Mouse (Mus musculus): ENCODE results near the gene Zfp593.
A peak's percentile ranks its signal among the peaks of the same experiment; 100 is the strongest.

Gene Zfp593

DNA sequence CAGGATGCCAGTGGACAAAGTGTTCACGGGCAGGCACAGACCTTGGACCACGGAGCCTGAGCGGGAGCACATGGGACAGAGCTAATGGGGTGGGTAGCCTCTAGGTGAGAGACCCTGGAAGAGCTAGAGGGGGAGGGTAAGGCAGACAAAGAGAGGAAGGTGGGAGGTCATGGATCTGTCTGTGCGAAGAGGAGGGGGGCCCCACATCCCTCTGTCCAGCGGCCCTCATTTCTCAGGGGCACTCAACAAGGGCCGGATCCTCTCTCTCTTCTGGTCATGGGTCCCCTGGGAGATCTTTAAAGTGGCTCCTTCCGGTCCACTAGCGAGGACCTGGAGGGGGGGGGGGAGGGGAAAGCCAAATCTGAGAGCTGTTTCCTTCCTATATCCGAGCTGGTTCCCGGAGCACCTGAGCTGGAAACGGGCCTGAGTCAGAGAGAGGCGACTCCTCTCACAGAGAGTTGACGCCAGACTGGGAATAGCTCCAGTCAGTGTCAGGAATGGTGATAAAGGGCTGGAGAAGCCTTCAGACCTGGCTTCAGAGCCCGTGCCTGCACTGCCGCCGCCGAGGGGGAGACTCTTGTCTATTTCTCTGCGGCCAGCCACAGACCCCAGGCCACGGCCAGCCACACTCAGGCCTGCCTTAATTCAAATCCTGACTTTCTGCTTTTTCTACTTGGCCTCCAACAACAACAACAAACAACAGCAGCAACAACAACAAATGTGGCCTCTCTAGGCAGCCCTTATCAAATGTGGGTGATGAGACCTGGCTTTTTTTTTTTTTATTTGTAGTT lies 11.2 kb upstream of the Zfp593 start:
- DNase-seq = no peak

DNA sequence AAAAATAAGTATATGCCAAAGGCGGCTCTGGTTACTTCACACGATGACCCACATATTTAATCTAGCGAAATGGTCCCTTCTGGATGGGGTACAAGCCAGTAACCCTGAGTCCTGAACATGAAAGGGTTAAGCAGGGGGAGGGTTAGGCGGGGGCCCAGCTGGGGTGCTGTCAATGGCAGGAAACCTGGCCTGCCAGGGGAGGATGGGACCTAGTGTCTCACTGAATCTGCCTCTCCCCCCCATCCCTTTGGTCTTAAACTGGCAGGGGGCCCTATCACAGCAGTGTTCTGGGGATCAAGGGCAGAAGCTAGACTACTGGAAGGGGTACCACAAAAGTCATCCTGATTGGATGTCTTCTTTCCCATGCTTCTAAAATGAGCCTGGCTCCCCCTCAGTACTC lies 10.5 kb upstream of the Zfp593 start:
- DNase-seq = no peak

DNA sequence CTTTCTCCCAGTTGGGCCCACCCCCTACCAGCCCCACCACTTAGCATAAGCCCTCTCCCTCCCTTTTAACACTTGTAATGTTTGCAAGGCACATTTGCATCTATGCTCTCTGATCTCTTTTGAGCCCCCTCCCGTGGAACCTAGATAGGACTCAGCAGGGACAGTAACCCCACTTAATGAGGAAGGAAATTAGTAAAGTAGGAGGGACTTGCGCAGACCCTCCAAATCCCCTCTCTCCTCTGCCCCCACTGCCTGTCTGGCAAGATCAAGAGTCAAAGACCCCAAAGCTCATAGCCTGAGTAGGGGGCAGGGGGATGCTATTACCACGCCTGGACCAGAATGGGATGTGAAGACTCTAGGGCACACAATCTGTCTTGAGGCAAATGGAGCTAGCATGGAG lies 9.4 kb upstream of the Zfp593 start:
- no peak for DNase-seq

DNA sequence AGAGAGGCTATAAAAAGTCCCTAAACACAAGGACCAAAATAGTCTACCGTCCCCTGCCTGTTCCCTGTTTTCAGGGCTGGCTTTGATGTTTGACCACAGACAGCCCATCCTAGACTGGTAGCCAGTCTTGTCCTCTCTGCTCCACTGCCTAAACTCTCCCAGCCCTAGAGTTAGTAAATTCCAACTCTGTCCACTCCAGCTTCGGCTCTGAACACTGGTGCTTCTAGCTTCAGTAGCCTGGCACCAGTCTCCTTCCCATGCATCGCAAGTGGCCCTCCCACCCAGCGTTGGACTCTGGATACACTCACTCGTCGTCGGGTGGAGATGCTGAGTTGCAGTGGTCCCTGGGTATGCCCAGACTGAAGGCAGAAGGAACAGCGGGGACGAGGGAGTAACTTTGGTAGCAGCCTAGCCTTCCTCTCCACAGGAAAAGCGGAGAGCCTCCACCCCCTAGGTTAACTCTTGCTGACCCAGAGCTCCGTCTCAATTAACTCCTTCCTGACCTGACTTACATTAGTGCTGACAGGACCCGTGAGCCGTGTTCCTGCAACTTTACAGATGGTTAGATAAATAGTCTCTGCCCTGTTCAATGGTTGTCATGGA lies 8.4 kb upstream of the Zfp593 start, which contains the start of gene Grrp1:
Grrp1 (minus strand) TSS at position 385 of the 603 bp plus-strand sequence.
- no peak for DNase-seq

DNA sequence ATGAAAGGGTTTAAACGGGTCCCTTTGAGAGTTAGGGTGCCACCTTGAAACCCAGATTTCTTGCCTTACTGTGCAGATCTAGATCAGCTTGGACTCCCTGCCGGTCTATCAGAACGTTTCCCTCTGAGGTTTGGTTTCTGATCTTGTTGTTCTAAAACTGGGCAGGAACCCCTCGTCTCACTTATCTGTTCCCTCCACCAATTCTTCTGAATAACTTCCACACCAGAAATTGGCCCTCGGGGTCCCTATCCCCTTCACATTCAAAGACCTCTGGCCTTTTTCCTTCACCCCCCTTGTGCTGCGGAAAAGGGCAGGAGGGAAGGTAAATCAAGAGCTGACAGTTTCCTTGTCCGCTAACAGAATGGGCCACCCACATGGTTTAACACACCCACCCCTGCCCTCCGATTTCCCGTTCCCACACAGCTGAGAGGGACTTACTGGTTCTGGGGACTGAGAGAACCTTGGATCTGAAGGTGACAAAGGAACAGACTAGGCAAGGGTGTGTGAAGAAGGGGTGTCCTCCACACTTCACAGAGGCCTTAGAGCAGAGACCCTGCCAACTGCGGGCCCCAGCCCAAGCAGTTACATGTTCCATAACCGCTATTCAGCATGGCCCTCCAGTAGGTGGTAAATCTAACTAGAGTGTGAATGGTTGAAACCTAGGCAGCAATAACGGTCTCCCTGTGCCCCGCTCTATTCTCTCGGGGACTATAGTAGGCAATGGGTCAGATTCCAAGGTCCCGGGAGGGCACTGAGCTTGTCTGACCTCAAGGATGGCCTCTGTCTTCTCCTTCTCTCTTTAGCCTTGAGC lies 7.7 kb upstream of the Zfp593 start:
- no peak for DNase-seq

DNA sequence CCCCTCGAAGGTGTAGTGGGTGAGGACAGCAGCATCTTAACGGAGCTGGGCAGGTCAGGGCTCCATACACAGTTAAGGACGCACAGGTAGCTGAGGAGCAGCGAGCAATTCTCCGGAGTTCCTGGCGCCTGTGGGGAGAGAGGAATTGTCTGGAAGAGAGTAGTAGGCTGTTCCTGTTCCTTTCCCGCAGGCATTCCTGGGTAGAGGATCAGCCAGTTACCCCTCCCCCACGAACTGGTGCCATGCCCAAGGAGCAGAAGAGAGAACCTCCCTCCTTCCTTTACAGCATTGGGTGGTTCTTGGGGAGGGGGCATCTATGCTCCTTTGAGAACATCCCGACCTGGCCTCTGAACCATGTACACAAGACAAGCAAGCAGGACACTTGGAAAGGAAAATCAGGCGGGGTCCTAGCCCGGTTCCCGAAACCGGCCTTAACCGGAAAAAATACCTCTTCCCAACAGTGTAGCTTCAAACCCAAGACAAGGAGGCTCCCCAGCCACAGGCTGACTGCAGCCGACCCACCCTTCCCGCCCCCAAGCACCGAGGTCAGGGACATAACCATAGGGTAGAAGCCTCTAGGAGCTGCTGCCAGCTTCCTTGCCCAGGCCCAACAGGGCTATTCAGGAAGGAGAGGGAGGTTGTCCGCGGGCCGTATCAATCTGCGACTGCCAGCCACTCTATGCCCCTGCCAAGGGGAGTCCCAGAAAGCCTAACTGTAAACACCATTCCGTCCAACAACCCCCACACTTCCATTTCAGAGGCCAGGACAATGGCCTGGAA lies 6.9 kb upstream of the Zfp593 start:
- no peak for DNase-seq

DNA sequence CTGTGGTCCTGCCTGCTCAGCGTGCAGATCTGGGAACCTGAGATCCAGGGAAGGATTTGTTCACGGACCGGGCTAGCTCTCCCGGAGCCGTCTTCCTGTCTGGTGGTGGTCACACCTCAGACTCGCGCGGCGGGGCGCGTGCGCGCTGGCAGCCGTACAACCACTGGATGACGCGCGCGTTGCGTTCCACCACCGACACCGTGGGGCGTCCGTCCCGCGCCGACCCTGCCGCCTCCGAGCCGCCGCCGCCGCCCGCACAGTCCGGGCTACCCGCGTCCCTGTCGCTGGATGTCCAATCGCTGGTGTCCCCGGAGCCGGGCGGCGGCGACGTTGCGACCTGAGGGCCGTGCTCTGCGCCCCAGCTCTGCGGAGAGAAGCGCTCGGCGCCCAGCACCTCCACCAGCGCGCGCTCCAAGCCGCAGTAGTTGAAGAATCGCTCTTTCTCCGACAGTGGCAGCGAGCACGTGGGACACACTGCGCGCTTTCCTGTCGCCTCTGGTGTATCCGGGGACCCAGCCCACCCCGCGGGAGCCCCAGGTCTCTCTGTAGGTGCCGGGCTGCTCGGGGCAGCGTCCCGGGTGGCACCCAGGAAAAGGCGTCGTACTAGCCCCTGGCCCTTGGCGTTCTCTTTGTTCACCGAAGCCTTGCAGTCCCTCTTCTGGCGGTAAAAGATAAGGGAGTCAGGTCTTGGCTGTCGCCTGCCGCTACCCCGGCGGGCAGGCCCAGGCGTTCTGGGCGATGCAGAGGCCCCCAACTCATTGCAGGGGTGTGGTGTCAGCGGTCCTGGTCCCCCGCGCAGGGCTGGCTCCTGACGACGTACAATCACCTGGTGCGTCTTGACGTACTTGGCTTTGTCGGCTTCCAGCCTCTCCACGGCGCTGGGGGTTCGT lies 6.1 kb upstream of the Zfp593 start:
- DNase-seq = peak; percentile 13

DNA sequence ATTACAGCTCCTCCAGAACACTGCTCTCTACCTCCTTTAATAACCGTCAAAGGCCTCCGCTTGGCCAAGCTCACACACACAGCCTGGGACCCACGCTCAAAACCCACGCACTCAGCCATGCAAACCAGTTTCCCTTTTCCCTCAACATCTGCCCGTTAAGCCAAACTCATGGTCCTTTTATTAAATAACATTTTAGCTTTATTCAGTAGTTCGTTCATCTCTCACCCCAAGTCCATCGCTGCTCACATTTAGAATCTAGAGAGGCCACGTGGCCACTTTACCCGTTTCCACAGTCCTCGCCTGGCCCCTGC lies 5.5 kb upstream of the Zfp593 start:
- DNase-seq = no peak

DNA sequence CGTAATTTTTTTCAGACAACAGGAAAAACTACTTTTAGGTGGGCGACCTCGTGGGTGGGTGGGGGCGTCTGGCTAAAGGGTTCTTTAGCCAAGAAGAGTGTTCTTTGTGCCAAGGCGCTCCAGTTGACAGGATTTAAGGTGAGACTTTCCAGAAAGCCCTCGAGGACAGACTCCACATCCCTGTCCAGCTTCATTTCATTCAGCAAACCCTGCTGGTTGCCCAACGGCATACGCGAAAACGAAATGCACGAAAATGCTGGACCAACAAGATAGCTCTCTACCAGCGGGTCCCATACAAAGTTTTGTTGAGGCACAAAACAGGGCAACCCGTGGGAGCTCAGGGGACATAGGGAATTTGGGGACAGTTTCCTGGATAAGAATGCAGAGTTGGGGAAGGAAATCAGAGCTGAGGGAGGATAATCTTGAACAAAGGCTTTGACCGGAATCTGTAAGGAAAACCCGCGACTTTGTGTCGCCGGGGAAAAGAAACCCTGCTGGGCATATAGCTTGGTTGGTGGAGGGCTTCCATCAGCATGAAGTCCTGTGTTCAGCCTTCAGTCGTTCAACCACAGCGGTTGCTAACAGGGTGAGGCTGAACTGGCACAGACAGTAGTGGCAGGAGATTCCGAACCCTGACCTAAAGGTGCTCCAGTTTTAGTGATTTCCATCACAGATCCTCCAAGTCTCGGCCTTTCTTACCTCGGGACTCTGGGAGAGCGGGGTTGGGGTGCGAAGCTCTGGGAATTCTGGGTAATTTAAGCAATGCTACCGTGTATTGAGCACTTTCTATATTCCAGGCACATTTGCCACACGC lies 4.9 kb upstream of the Zfp593 start:
- DNase-seq = no peak

DNA sequence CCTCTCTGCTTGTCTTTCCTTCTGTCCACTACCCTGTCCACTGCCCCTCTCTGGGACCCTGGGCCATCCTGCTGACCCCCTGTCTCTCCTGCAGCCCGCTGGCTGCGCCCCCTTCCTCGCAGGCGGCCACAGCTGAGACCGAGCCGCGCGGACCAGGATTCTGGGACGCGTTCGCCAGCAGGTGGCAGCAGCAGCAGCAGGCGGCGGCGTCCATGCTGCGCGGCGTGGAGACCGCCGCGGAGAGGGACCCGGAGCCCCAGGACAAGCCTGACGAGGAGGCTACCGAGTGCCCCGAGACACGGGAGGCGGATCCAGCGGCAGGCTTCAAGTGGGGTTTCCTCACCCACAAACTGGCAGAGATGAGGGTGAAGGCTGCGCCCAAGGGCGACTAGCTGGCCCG lies 4.3 kb upstream of the Zfp593 start:
- DNase-seq = peak; percentile 40

DNA sequence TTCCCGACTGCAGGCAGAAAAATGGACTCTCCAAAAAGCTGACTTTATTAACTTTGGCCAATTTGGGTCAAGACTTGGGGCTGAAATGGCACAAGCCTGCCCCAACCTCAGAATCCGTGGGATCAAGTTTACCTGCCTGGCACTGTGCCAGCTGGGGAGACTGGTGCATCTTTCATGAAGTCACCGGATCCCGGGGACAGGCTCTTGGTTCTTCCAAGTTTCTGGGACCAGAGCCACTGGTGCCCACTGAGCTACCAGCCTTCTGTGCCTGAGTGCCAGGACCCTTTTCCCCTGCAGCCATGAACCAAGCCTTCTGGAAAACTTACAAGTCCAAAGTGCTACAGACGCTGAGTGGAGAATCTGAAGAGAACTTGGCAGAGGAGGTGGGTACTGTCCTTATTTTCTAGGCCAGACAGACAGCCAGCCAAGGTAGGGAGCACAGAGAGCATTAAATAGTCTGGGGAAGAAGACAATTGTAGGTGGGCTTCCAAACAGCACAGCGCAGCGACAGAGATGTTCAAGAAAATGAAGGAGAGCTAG lies 1.4 kb upstream of the Zfp593 start, which contains the start of gene Gm30191:
Gm30191 (plus strand) TSS at position 217 of the 540 bp plus-strand sequence.
- DNase-seq = peak; percentile 19

DNA sequence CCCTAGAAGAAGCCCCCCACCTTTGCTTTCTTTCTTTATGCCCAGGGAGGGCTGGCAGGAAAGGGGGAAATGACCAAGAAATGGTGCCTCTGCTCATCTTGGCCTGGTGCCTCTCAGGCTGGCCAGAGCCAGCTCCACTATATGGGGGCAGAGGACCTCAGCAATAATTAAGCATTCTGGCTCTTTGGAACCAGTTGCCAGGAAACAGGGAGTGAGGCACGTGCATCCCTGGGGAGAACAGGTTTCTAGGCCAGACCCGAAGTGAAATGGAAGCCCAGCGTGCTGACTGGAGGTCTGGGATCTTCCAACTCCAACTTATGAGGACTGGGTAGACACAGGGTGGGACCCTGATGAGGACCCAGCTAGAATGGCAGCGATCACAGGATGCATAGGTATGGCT lies 864 bp upstream of the Zfp593 start:
- DNase-seq = peak; percentile 11

DNA sequence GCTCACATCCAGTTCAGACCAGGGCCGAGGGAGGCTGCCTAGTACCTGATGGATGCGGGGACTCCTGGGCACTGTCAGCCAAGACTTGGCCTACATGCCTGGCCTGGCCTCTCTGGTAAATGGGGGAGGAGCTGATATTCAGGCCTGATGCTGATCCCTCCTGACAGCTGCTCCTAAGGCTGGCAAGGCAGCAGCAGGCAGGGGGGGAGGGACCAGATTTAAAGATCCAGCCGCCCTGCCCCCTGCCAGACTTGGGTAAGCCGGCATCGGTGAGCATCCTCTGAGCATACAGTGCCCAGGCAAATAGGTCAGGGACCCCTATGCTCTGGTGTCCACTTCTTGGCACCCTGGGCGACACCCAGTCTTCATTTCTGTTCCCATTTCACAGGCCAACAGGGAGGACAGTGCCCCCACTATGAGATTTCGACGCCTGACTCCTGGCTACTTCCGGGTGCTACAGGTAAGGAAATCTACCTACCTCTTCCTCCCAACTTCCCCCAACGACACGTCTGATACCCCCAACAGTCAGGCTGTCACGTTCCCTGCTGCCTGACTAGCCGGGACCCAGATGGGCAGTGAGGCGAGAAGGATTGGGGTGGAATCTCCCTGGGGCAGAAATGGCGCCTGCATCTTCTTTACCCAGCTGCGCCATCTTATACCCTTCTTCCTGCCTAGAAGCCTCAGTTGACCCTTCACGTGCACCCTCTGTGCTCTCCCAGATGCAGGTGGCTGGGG lies 1.7 kb downstream of the Zfp593 start, which contains the start of gene E130218I03Rik:
E130218I03Rik (plus strand) TSS at position 147 of the 735 bp plus-strand sequence.
- no peak for DNase-seq

DNA sequence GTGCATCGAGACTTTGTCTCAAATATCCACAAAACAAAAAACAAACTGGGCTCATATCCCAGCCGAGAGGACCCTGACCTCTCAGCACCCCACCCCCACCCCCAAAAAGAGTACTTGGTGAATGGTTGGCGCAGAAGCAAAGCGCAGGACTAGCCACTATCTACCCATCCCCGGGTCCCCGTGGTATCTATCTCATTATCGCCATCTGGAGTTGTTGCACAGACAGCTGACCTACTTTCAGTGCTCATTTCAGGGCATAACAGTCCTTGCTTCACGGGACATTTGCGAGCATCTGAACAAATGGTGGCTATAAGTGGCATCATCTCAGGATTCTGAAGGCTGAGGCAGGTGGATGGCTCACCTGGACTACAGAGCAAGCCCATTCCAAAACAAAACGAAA lies 6.7 kb downstream of the Zfp593 start:
- no peak for DNase-seq

DNA sequence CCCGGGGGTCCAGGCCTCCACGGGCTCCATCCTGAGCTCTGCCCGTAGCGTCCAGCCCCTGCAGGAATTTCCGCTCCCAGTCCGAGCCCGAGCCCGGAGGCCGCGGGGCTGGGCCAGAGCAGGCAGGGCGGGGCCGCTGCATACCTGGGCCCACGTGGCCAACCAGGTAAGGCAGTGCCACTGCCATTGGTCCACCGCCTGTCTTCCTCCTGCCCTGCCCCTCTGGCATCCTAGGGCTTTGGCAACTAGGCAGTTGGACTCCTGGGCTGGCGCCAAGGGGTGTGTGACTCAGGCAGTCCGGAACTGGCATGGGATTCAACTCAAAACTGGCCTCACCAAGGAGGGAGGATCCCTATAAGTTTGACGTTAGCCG lies 7.1 kb downstream of the Zfp593 start, which contains the start of gene Cnksr1:
Cnksr1 (minus strand) TSS at position 121 of the 373 bp plus-strand sequence.
- peak; percentile 63 for DNase-seq

DNA sequence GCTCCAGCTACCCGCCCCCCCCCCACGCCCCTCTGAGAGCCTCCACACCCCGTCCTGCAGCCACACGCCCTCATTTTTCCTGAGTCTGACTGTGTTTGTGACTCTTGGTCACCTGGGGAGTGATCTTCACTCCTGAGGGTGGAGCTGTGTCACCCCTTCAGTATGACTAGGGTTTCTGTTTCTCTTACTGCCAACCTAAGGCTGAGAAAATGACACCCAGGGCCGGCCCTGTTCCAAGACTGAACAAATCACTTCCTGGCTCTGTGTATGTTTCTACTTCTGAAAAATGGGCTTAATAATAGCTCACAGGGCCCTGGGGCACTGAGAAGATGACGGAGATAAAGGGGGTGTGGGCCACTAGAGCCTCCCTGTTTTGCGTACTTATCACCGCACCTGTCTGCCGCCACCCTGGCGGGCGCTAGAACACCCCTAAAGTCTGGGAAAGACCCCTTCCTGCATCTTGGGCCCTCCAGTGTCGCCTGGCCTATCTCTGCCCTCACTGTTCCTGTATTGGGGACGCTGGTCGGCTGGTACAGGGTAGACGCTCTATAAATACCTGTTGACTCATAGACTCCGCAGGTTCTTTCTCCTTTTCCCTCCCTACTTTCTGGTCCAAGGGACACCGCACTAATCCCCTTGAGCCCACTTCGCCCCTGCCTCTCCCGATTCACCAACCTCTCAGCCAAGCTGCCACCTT lies 7.7 kb downstream of the Zfp593 start:
- DNase-seq = no peak

DNA sequence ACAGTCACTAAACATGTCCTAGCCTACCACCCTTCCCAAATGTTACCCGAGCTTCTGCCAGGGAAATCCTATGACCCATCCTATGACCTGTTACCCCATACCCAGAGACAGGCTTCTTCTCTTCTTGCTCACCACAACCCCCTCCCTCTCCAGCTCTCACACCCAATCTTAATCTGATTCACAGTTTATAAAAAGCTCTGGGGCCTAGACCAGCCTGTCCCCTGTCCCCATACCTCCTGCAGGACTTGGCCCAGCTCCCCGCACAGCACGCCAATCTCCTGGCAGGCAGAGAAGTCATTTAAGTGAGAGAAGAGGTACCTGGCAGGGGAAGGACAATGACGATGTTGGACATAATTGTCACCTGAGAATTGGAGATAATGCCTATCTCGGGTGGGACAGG lies 10.5 kb downstream of the Zfp593 start:
- no peak for DNase-seq

DNA sequence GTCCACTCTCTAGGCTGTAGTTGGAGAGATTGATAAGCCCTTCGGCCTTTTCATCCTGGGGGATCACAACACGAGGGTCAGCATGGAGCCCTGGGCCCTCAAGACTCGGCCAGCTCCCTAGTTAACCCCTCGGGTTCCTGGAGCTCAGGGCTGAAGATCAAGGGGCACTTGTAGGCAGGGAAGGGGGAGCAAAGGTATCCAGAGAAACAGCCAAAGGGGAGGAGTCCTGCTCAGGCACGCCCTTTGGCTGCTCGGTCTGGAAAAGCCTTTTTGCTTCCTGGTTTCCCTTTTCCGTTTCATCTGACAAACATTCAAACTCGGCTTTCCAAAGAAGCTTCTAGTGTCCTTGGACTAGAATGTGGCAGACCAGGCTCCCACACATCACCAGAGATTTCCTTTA lies 15.0 kb downstream of the Zfp593 start:
- no peak for DNase-seq

DNA sequence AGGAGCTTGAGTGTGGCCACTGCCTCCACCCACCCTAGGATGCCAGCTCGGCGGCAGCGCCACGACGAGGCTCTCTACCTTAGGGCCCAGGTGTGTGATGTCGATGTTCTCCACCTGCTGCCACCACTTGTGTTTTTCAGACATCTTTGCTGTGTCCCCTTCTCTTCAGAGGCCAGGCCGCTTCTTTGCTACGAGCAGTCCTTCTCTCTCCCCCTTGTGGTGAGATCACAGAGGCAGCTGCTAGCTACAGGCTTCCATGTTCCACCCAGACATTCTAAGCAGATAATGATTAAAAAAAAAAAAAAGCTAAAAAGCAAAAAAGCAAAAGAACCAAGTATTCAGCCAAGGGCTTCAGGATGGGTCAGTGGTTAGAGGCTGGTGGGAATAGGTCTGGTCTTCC lies 18.2 kb downstream of the Zfp593 start, which contains the start of gene Catsper4:
Catsper4 (minus strand) TSS at position 190 of the 400 bp plus-strand sequence.
- DNase-seq = no peak

Measured in cerebellum, adult 11 months (tissue).